Mouse (Mus musculus) CH12.LX (cell line): ENCODE results near the gene Psmc5. TPM values are rescaled to one million over a fixed set of nuclear protein-coding genes. Genes with fewer than 3 reads are reported as not detected.

Source experiments
- DNase-seq: peaks from one replicate; pipeline ENCODE4 v3.0.0-alpha.2; 2013; ENCODE audit errors: extremely low read depth
- H3K27ac ChIP-seq: 2 replicates; pipeline ENCODE4 v1.5.1; 2012; ENCODE audit warnings: low read depth, mild to moderate bottlenecking, control low read depth, moderate library complexity; ENCODE audit not compliant: insufficient read depth
- H3K27me3 ChIP-seq: replicated peaks from 2 replicates; pipeline ENCODE3; 2012; ENCODE audit warnings: inconsistent platforms
- H3K36me3 ChIP-seq, 2 experiments: replicated peaks in 1 of 2; 2 replicates each; pipeline versions ENCODE3 to v1.6.1; 2012; ENCODE audit warnings: inconsistent platforms in 1 of 2, low read length in 1 of 2, mild to moderate bottlenecking in 1 of 2, mixed read lengths in 1 of 2, moderate library complexity in 1 of 2; ENCODE audit not compliant: control insufficient read depth in 1 of 2, insufficient read depth in 1 of 2
- H3K4me1 ChIP-seq, 2 experiments: 2 replicates each; pipeline ENCODE4 v1.6.1; 2012; ENCODE audit warnings: inconsistent platforms in 1 of 2, moderate library complexity in 1 of 2; ENCODE audit not compliant: insufficient read depth in 2 of 2, control insufficient read depth in 1 of 2
- H3K4me2 ChIP-seq: 2 replicates; pipeline ENCODE4 v1.6.1; 2012; ENCODE audit warnings: low read depth, mild to moderate bottlenecking, control low read depth; ENCODE audit not compliant: poor library complexity, insufficient read depth, severe bottlenecking
- H3K4me3 ChIP-seq, 3 experiments: fragments of 150-350 bp in 1 of 3; sonication (generic) in 1 of 3; replicated peaks in 1 of 3; 2 replicates each; pipeline versions ENCODE3 to v1.5.1; 2011 to 2012; ENCODE audit warnings: low read depth in 2 of 3, low read length in 2 of 3, mild to moderate bottlenecking in 2 of 3, moderate library complexity in 2 of 3, control low read depth in 1 of 3, improper control_type of control experiment in 1 of 3, inconsistent platforms in 1 of 3, mixed read lengths in 1 of 3; ENCODE audit not compliant: poor library complexity in 1 of 3
- H3K79me2 ChIP-seq: replicated peaks from 2 replicates; pipeline ENCODE4 v1.6.1; 2012; ENCODE audit warnings: mild to moderate bottlenecking, moderate library complexity; ENCODE audit not compliant: control insufficient read depth, poor library complexity, insufficient read depth, severe bottlenecking; ENCODE audit errors: extremely low read depth
- H3K9ac ChIP-seq: 2 replicates; pipeline ENCODE4 v1.6.1; 2012; ENCODE audit warnings: low read depth, mild to moderate bottlenecking, control low read depth, moderate library complexity; ENCODE audit not compliant: insufficient read depth
- H3K9me3 ChIP-seq: replicated peaks from 2 replicates; pipeline ENCODE3; 2012; ENCODE audit warnings: low read length, inconsistent platforms, mixed read lengths
- CHD1 ChIP-seq: IDR thresholded peaks from 2 replicates; pipeline ENCODE4 v1.6.1; 2012; ENCODE audit warnings: low read depth, low read length, improper control_type of control experiment, inconsistent platforms
- CHD2 ChIP-seq: IDR thresholded peaks from 2 replicates; pipeline ENCODE4 v1.6.1; 2011; ENCODE audit warnings: low read length, improper control_type of control experiment
- E2F4 ChIP-seq: IDR thresholded peaks from 2 replicates; pipeline ENCODE4 v1.6.1; 2011; ENCODE audit warnings: low read depth, low read length, improper control_type of control experiment; ENCODE audit not compliant: insufficient replicate concordance
- ELF1 ChIP-seq: IDR thresholded peaks from 2 replicates; pipeline ENCODE4 v1.6.1; 2014; ENCODE audit warnings: low read depth, mild to moderate bottlenecking, inconsistent platforms, low read length, improper control_type of control experiment
- EP300 ChIP-seq: IDR thresholded peaks from 2 replicates; pipeline ENCODE4 v1.6.1; 2011; ENCODE audit warnings: low read length, improper control_type of control experiment
- HCFC1 ChIP-seq: IDR thresholded peaks from 2 replicates; pipeline ENCODE4 v1.6.1; 2012; ENCODE audit warnings: low read depth, mild to moderate bottlenecking, inconsistent platforms, low read length, improper control_type of control experiment
- IRF4 ChIP-seq: IDR thresholded peaks from 2 replicates; pipeline ENCODE4 v1.6.1; 2014; ENCODE audit warnings: low read depth, mild to moderate bottlenecking, inconsistent platforms, low read length, improper control_type of control experiment
- JUN ChIP-seq: IDR thresholded peaks from 2 replicates; pipeline ENCODE4 v1.6.1; 2011; ENCODE audit warnings: low read depth, mild to moderate bottlenecking, low read length, improper control_type of control experiment, moderate library complexity; ENCODE audit not compliant: insufficient read depth
- JUND ChIP-seq: conservative IDR thresholded peaks from 2 replicates; pipeline ENCODE4 v1.6.1; 2011; ENCODE audit warnings: low read depth, low read length, improper control_type of control experiment
- MAFK ChIP-seq: IDR thresholded peaks from 2 replicates; pipeline ENCODE4 v1.6.1; 2011; ENCODE audit warnings: low read length, improper control_type of control experiment; ENCODE audit not compliant: insufficient replicate concordance
- MAX ChIP-seq: IDR thresholded peaks from 2 replicates; pipeline ENCODE4 v1.6.1; 2011; ENCODE audit warnings: low read length, improper control_type of control experiment
- MXI1 ChIP-seq: IDR thresholded peaks from 2 replicates; pipeline ENCODE4 v1.6.1; 2011; ENCODE audit warnings: mild to moderate bottlenecking, low read depth, low read length, improper control_type of control experiment
- MYC ChIP-seq: IDR thresholded peaks from 2 replicates; pipeline ENCODE4 v1.6.1; 2011; ENCODE audit warnings: low read depth, mild to moderate bottlenecking, improper control_type of control experiment, low read length
- NELFE ChIP-seq: IDR thresholded peaks from 2 replicates; pipeline ENCODE4 v1.6.1; 2011; ENCODE audit warnings: low read depth, low read length, improper control_type of control experiment
- PAX5 ChIP-seq: IDR thresholded peaks from 2 replicates; pipeline ENCODE4 v1.6.1; 2012; ENCODE audit warnings: low read length, inconsistent platforms, mixed read lengths
- POLR2AphosphoS2 ChIP-seq: IDR thresholded peaks from 2 replicates; pipeline ENCODE4 v1.6.1; 2011; ENCODE audit warnings: low read depth, low read length, improper control_type of control experiment
- RAD21 ChIP-seq: IDR thresholded peaks from 2 replicates; pipeline ENCODE4 v1.6.1; 2011; ENCODE audit warnings: low read depth, mild to moderate bottlenecking, low read length, improper control_type of control experiment, moderate library complexity
- SIN3A ChIP-seq: IDR thresholded peaks from 2 replicates; pipeline ENCODE4 v1.6.1; 2012; ENCODE audit warnings: low read length, improper control_type of control experiment, inconsistent platforms
- SMC3 ChIP-seq: IDR thresholded peaks from 2 replicates; pipeline ENCODE4 v1.6.1; 2011; ENCODE audit warnings: low read depth, low read length, improper control_type of control experiment
- TBP ChIP-seq: conservative IDR thresholded peaks from 2 replicates; pipeline ENCODE4 v1.6.1; 2011; ENCODE audit warnings: low read depth, low read length, improper control_type of control experiment
- USF1 ChIP-seq: IDR thresholded peaks from 2 replicates; pipeline ENCODE4 v1.6.1; 2014; ENCODE audit warnings: low read depth, mild to moderate bottlenecking, inconsistent platforms, low read length, improper control_type of control experiment
- USF2 ChIP-seq: conservative IDR thresholded peaks from 2 replicates; pipeline ENCODE4 v1.6.1; 2011; ENCODE audit warnings: low read depth, low read length, improper control_type of control experiment
- ZC3H11A ChIP-seq: IDR thresholded peaks from 2 replicates; pipeline ENCODE4 v1.6.1; 2012; ENCODE audit warnings: low read depth, mild to moderate bottlenecking, inconsistent platforms, low read length, improper control_type of control experiment
- ZKSCAN1 ChIP-seq: IDR thresholded peaks from 2 replicates; pipeline ENCODE4 v1.6.1; 2012; ENCODE audit warnings: low read depth, inconsistent platforms, low read length, improper control_type of control experiment, borderline replicate concordance
- ZNF384 ChIP-seq: IDR thresholded peaks from 2 replicates; pipeline ENCODE4 v1.6.1; 2012; ENCODE audit warnings: low read depth, low read length, improper control_type of control experiment, inconsistent platforms
- dilution Hi-C: fragments of 300-500 bp; cut with MboI; formaldehyde crosslinking; loops from 2 replicates; pipeline ENCODE4 v1.14.3; 2020; ENCODE audit warnings: low sequenced_read_pairs; ENCODE audit not compliant: extremely low pct_unique_long_range_greater_than_20kb, extremely low pct_ligation_motif_present
- in situ Hi-C: fragments of 300-500 bp; cut with MboI; formaldehyde crosslinking; loops from 3 replicates; pipeline ENCODE4 v1.14.3; 2019; ENCODE audit warnings: low sequenced_read_pairs, low pct_ligation_motif_present, low pct_unique_long_range_greater_than_20kb, mixed read lengths
- polyA plus RNA-seq: library from polyadenylated mRNA; unstranded; fragments of >175 nt; gene quantifications from 2 replicates; pipeline ENCODE4 v1.2.1, GENCODE M21; 2012; ENCODE audit warnings: low read depth; ENCODE audit not compliant: insufficient read length
- total RNA-seq, 2 experiments: library from RNA; depleted of rRNA; stranded (reverse); fragments of 300-350 nt in 1 of 2; fragments of >200 nt in 1 of 2; gene quantifications; 2 replicates each; pipeline ENCODE4 v1.2.3; 2012 to 2014

Gene Psmc5
- total and polyA plus RNA-seq, 3 experiments, result 139 to 344 (median 250) TPM

GRCm38 (mm10) chr11:106274374-106274773 is 18.4 kb downstream of the Psmc5 start:
- in situ Hi-C loops, result no loop called here
- Histone ChIP-seq H3K36me3 (peaks cover 0 to 7% of the 10 kb centered on the region in 2 experiments), H3K9me3 (no peaks in the 10 kb centered on the region), H3K4me3 (no peak overlapping the region), H3K27me3 (peaks cover 2% of the 10 kb centered on the region), H3K79me2 (peaks cover 26% of the 10 kb centered on the region), H3K4me1 (peaks cover 15 to 38% of the 10 kb centered on the region in 2 experiments), H3K9ac (no peak overlapping the region), H3K4me2 (no peak overlapping the region), H3K27ac (no peak overlapping the region)
- DNase-seq, result no peak
- dilution Hi-C loops, result no loop called here
- TF ChIP-seq JUN (no peak), SMC3 (no peak)

GRCm38 (mm10) chr11:106274971-106275411 is 19.0 kb downstream of the Psmc5 start:
- H3K4me3 ChIP-seq, result no peak overlapping the region
- peaks cover 15 to 35% of the 10 kb centered on the region in 2 experiments for H3K4me1 ChIP-seq

GRCm38 (mm10) chr11:106276454-106276853 is 20.5 kb downstream of the Psmc5 start, which contains the start of gene Tcam1:
Gene Tcam1, plus strand, starts transcription at chr11:106276672.
- H3K9me3 ChIP-seq, result no peaks in the 10 kb centered on the region
- DNase-seq, result peak; percentile 96
- no peaks in the 10 kb centered on the region for H3K36me3 ChIP-seq
- H3K27ac ChIP-seq, result no peak within 1 kb of the TSS
- H3K79me2 ChIP-seq, result peaks cover 8% of the 10 kb centered on the region
- H3K4me2 ChIP-seq, result peak within 1 kb of the TSS; percentile 41
- in situ Hi-C loops (no loop called here), dilution Hi-C loops (no loop called here)
- peaks cover 10 to 21% of the 10 kb centered on the region in 2 experiments for H3K4me1 ChIP-seq
- H3K9ac ChIP-seq, result no peak within 1 kb of the TSS
- H3K27me3 ChIP-seq, result peaks cover 2% of the 10 kb centered on the region
- H3K4me3 ChIP-seq, result no peak within 1 kb of the TSS
- TF ChIP-seq JUND (0 out of 2 replicates have a peak, but pooled peaks have one; percentile 27), ZC3H11A (no peak), E2F4 (no peak), SMC3 (peak; percentile 40; the same call in 1 of the 2 replicates), ZKSCAN1 (no peak), MAFK (no peak), MAX (peak; percentile 100), PAX5 (no peak), MXI1 (peak; percentile 92), ZNF384 (no peak), CHD2 (peak; percentile 99), CHD1 (no peak), TBP (peak; percentile 57; the same call in 1 of the 2 replicates), RAD21 (peak; percentile 69), USF1 (peak; percentile 47), JUN (no peak), EP300 (no peak), SIN3A (peak; percentile 76), POLR2AphosphoS2 (no peak), USF2 (peak; percentile 61), HCFC1 (no peak), NELFE (peak; percentile 52), IRF4 (peak; percentile 69; the same call in 1 of the 2 replicates), MYC (peak; percentile 100), ELF1 (peak; percentile 45; the same call in 1 of the 2 replicates)

More at GRCm38 (mm10) chr11:106274971-106275411, 19.0 kb downstream of the Psmc5 start:
- no peak overlapping the region for H3K4me2 ChIP-seq
- H3K27me3 ChIP-seq, result peaks cover 2% of the 10 kb centered on the region
- dilution Hi-C loops (no loop called here), in situ Hi-C loops (no loop called here)
- no peaks in the 10 kb centered on the region for H3K9me3 ChIP-seq
- no peak overlapping the region for H3K9ac ChIP-seq
- H3K79me2 ChIP-seq, result peaks cover 22% of the 10 kb centered on the region
- DNase-seq, result no peak
- H3K27ac ChIP-seq, result no peak overlapping the region
- peaks cover 0 to 6% of the 10 kb centered on the region in 2 experiments for H3K36me3 ChIP-seq
- TF ChIP-seq NELFE (no peak), PAX5 (no peak), JUN (no peak), MXI1 (no peak)
